Mouse (Mus musculus): Measurements from ENCODE around the gene Fnip1. TPM values are rescaled to one million over a fixed set of nuclear protein-coding genes. Genes with fewer than 3 reads are reported as not detected.

Fnip1 gene
- polyA plus RNA-seq, 1 experiment from 2014 or later = 12.9 TPM

- Histone ChIP-seq H3K4me1 (ENCODE audit: control insufficient read depth, insufficient read depth, low read length) (no peaks in the 10 kb centered on the region), H3K4me2 (ENCODE audit: low read depth) (no peak overlapping the region), H3K27ac (ENCODE audit: low read depth, low read length) (no peak overlapping the region), H3K27me3 (ENCODE audit: control insufficient read depth, insufficient read depth, low read length) (no peaks in the 10 kb centered on the region), H3K36me3 (ENCODE audit: control insufficient read depth, insufficient read depth, low read length) (no peaks in the 10 kb centered on the region), H3K9me3 (ENCODE audit: control insufficient read depth, low read length) (no peaks in the 10 kb centered on the region), H3K9ac (ENCODE audit: low read length) (no peak overlapping the region), H3K4me3 (ENCODE audit: low read depth, low read length) (no peak overlapping the region)
- no peak for DNase-seq (ENCODE audit: low spot score)
- ATAC-seq (ENCODE audit: insufficient read depth, low FRiP score, low TSS enrichment) = no peak
- WGBS = 60% methylated on average over 6 of the region's 6 CpGs
Measured at GRCm38 (mm10) chr11:54413017-54413416, 25.0 kb upstream of the Fnip1 start.

GRCm38 (mm10) chr11:54423007-54423406 is 15.0 kb upstream of the Fnip1 start:
- no peaks in the 10 kb centered on the region for H3K27me3 ChIP-seq (ENCODE audit: control insufficient read depth, insufficient read depth, low read length)
- no peaks in the 10 kb centered on the region for H3K4me1 ChIP-seq (ENCODE audit: control insufficient read depth, insufficient read depth, low read length)
- no peak overlapping the region for H3K27ac ChIP-seq (ENCODE audit: low read depth, low read length)
- no peak overlapping the region for H3K9ac ChIP-seq (ENCODE audit: low read length)
- H3K4me2 ChIP-seq (ENCODE audit: low read depth) = no peak overlapping the region
- no peak for ATAC-seq (ENCODE audit: insufficient read depth, low FRiP score, low TSS enrichment)
- H3K36me3 ChIP-seq (ENCODE audit: control insufficient read depth, insufficient read depth, low read length) = no peaks in the 10 kb centered on the region
- H3K4me3 ChIP-seq (ENCODE audit: low read depth, low read length) = no peak overlapping the region
- DNase-seq (ENCODE audit: low spot score) = no peak
- 81% methylated on average over 4 of the region's 4 CpGs for WGBS
- H3K9me3 ChIP-seq (ENCODE audit: control insufficient read depth, low read length) = no peaks in the 10 kb centered on the region

- no peak overlapping the region for H3K4me3 ChIP-seq (ENCODE audit: low read depth, low read length)
- H3K9me3 ChIP-seq (ENCODE audit: control insufficient read depth, low read length) = no peaks in the 10 kb centered on the region
- H3K4me2 ChIP-seq (ENCODE audit: low read depth) = no peak overlapping the region
- no peak overlapping the region for H3K27ac ChIP-seq (ENCODE audit: low read depth, low read length)
- 83% methylated on average over 5 of the region's 5 CpGs for WGBS
- H3K36me3 ChIP-seq (ENCODE audit: control insufficient read depth, insufficient read depth, low read length) = no peaks in the 10 kb centered on the region
- no peak overlapping the region for H3K9ac ChIP-seq (ENCODE audit: low read length)
- H3K27me3 ChIP-seq (ENCODE audit: control insufficient read depth, insufficient read depth, low read length) = no peaks in the 10 kb centered on the region
- H3K4me1 ChIP-seq (ENCODE audit: control insufficient read depth, insufficient read depth, low read length) = no peaks in the 10 kb centered on the region
- no peak for ATAC-seq (ENCODE audit: insufficient read depth, low FRiP score, low TSS enrichment)
- no peak for DNase-seq (ENCODE audit: low spot score)
Measured at GRCm38 (mm10) chr11:54426267-54426666, 11.7 kb upstream of the Fnip1 start.

GRCm38 (mm10) chr11:54427138-54427537 is 10.9 kb upstream of the Fnip1 start:
- DNase-seq (ENCODE audit: low spot score) (no peak), ATAC-seq (ENCODE audit: insufficient read depth, low FRiP score, low TSS enrichment) (no peak)
- Histone ChIP-seq H3K27ac (ENCODE audit: low read depth, low read length) (no peak overlapping the region), H3K36me3 (ENCODE audit: control insufficient read depth, insufficient read depth, low read length) (no peaks in the 10 kb centered on the region), H3K4me3 (ENCODE audit: low read depth, low read length) (no peak overlapping the region), H3K27me3 (ENCODE audit: control insufficient read depth, insufficient read depth, low read length) (no peaks in the 10 kb centered on the region), H3K4me2 (ENCODE audit: low read depth) (no peak overlapping the region), H3K9me3 (ENCODE audit: control insufficient read depth, low read length) (no peaks in the 10 kb centered on the region), H3K9ac (ENCODE audit: low read length) (no peak overlapping the region), H3K4me1 (ENCODE audit: control insufficient read depth, insufficient read depth, low read length) (no peaks in the 10 kb centered on the region)
- WGBS = 75% methylated on average over 2 of the region's 2 CpGs

- Histone ChIP-seq H3K27ac (ENCODE audit: low read depth, low read length) (no peak overlapping the region), H3K4me1 (ENCODE audit: control insufficient read depth, insufficient read depth, low read length) (no peaks in the 10 kb centered on the region), H3K27me3 (ENCODE audit: control insufficient read depth, insufficient read depth, low read length) (no peaks in the 10 kb centered on the region), H3K9ac (ENCODE audit: low read length) (no peak overlapping the region), H3K9me3 (ENCODE audit: control insufficient read depth, low read length) (no peaks in the 10 kb centered on the region), H3K4me3 (ENCODE audit: low read depth, low read length) (no peak overlapping the region), H3K36me3 (ENCODE audit: control insufficient read depth, insufficient read depth, low read length) (no peaks in the 10 kb centered on the region), H3K4me2 (ENCODE audit: low read depth) (no peak overlapping the region)
- 88% methylated on average over 12 of the region's 12 CpGs for WGBS
- ATAC-seq (ENCODE audit: insufficient read depth, low FRiP score, low TSS enrichment) = no peak
- no peak for DNase-seq (ENCODE audit: low spot score)
Measured at GRCm38 (mm10) chr11:54427695-54428352, 10.2 kb upstream of the Fnip1 start.

- DNase-seq (ENCODE audit: low spot score) (no peak), ATAC-seq (ENCODE audit: insufficient read depth, low FRiP score, low TSS enrichment) (no peak)
- no peak overlapping the region for H3K4me2 ChIP-seq (ENCODE audit: low read depth)
- no peak overlapping the region for H3K9ac ChIP-seq (ENCODE audit: low read length)
- H3K36me3 ChIP-seq (ENCODE audit: control insufficient read depth, insufficient read depth, low read length) = no peaks in the 10 kb centered on the region
- H3K9me3 ChIP-seq (ENCODE audit: control insufficient read depth, low read length) = no peaks in the 10 kb centered on the region
- H3K27ac ChIP-seq (ENCODE audit: low read depth, low read length) = no peak overlapping the region
- 44% methylated on average over 2 of the region's 2 CpGs for WGBS
- no peaks in the 10 kb centered on the region for H3K4me1 ChIP-seq (ENCODE audit: control insufficient read depth, insufficient read depth, low read length)
- no peaks in the 10 kb centered on the region for H3K27me3 ChIP-seq (ENCODE audit: control insufficient read depth, insufficient read depth, low read length)
- H3K4me3 ChIP-seq (ENCODE audit: low read depth, low read length) = no peak overlapping the region
Measured at GRCm38 (mm10) chr11:54429224-54429623, 8.8 kb upstream of the Fnip1 start.

- Histone ChIP-seq H3K9me3 (ENCODE audit: control insufficient read depth, low read length) (no peaks in the 10 kb centered on the region), H3K9ac (ENCODE audit: low read length) (no peak overlapping the region), H3K27ac (ENCODE audit: low read depth, low read length) (no peak overlapping the region), H3K4me2 (ENCODE audit: low read depth) (no peak overlapping the region), H3K4me1 (ENCODE audit: control insufficient read depth, insufficient read depth, low read length) (peaks cover 11% of the 10 kb centered on the region), H3K4me3 (ENCODE audit: low read depth, low read length) (no peak overlapping the region), H3K36me3 (ENCODE audit: control insufficient read depth, insufficient read depth, low read length) (no peaks in the 10 kb centered on the region), H3K27me3 (ENCODE audit: control insufficient read depth, insufficient read depth, low read length) (no peaks in the 10 kb centered on the region)
- DNase-seq (ENCODE audit: low spot score) = no peak
- WGBS = 94% methylated on average over 1 of the region's 1 CpGs
- ATAC-seq (ENCODE audit: insufficient read depth, low FRiP score, low TSS enrichment) = no peak
Measured at GRCm38 (mm10) chr11:54435797-54436196, 2.2 kb upstream of the Fnip1 start.

- DNase-seq (ENCODE audit: low spot score) = no peak
- Histone ChIP-seq H3K27me3 (ENCODE audit: control insufficient read depth, insufficient read depth, low read length) (no peaks in the 10 kb centered on the region), H3K9ac (ENCODE audit: low read length) (peak overlapping the region; percentile 54), H3K4me3 (ENCODE audit: low read depth, low read length) (peak overlapping the region; percentile 89), H3K36me3 (ENCODE audit: control insufficient read depth, insufficient read depth, low read length) (no peaks in the 10 kb centered on the region), H3K9me3 (ENCODE audit: control insufficient read depth, low read length) (no peaks in the 10 kb centered on the region), H3K4me2 (ENCODE audit: low read depth) (peak overlapping the region; percentile 37), H3K27ac (ENCODE audit: low read depth, low read length) (no peak overlapping the region), H3K4me1 (ENCODE audit: control insufficient read depth, insufficient read depth, low read length) (peaks cover 11% of the 10 kb centered on the region)
- WGBS = 68% methylated on average over 8 of the region's 8 CpGs
- ATAC-seq (ENCODE audit: insufficient read depth, low FRiP score, low TSS enrichment) = no peak
Measured at GRCm38 (mm10) chr11:54437310-54437822, 633 bp upstream of the Fnip1 start.

- no peaks in the 10 kb centered on the region for H3K36me3 ChIP-seq (ENCODE audit: control insufficient read depth, insufficient read depth, low read length)
- H3K27ac ChIP-seq (ENCODE audit: low read depth, low read length) = peak overlapping the region; percentile 63
- under 1% methylated on average over 32 of the region's 47 CpGs for WGBS
- peak; percentile 78 for ATAC-seq (ENCODE audit: insufficient read depth, low FRiP score, low TSS enrichment)
- no peaks in the 10 kb centered on the region for H3K27me3 ChIP-seq (ENCODE audit: control insufficient read depth, insufficient read depth, low read length)
- DNase-seq (ENCODE audit: low spot score) = peak; percentile 67
- H3K4me3 ChIP-seq (ENCODE audit: low read depth, low read length) = peak overlapping the region; percentile 89
- H3K9ac ChIP-seq (ENCODE audit: low read length) = peak overlapping the region; percentile 86
- peaks cover 11% of the 10 kb centered on the region for H3K4me1 ChIP-seq (ENCODE audit: control insufficient read depth, insufficient read depth, low read length)
- H3K9me3 ChIP-seq (ENCODE audit: control insufficient read depth, low read length) = no peaks in the 10 kb centered on the region
- H3K4me2 ChIP-seq (ENCODE audit: low read depth) = peak overlapping the region; percentile 70
Measured at GRCm38 (mm10) chr11:54438366-54438781, 375 bp downstream of the Fnip1 start.
